Mouse (Mus musculus): Measurements from ENCODE around the gene Gm3488. TPM values are rescaled to one million over a fixed set of nuclear protein-coding genes. Genes with fewer than 3 reads are reported as not detected.
"Not testable (repeated sequence)": the region's sequence is repeated elsewhere in the genome, so short reads cannot be mapped to it uniquely, and the experiment has no call there.

Gm3488 gene
- total RNA-seq (2021) = under 1 TPM; 0.17 to 0.35 TPM

DNA sequence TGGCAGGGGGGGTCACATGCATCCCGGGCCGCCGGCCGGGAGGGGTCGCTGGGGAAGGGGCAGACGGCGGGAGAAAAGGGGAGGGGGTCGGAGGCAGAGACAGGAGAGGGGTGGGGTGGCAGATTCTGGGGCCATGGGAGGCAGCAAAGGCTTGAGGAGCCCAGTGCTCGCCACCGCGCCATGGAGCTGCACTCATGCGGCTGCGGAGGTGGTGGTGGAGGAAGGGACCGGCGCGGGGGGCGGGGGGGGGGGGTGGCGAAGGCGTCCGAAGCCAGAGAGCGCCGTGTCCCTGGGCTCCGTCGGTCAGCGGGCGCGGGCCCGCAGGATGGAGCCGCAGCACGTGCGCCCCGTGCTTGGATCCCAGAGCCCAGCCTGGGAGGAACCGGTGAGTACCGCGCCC is at the start of gene Gm3488:
Gene Gm3488, plus strand, starts transcription at position 301 of the 400 bp plus-strand sequence.
- intact Hi-C loops (cut with DNase I); DNase-seq: not testable (repeated sequence)

DNA sequence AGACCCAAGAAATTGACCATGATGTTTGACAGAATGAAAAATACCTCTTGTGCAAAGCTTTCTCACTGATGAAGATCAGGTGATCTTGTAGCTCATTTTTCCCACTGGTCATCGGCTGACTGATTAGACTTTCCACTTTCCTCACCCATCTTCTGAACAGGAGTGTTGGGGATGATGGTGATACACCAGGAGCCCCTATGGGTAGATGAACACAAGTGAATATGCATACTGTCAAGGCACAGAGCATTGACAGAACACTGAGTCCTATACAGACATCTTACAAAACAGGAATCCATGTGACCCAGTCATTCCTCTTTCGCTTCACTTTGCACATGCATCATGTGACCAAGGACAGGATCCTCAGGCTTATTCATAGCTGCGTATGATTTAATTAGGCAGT is 46.1 kb upstream of the Gm3488 start, which contains the start of gene Gm3194:
Gene Gm3194, minus strand, starts transcription at position 101 of the 400 bp plus-strand sequence.
- DNase-seq; intact Hi-C loops (cut with DNase I): not testable (repeated sequence)

DNA sequence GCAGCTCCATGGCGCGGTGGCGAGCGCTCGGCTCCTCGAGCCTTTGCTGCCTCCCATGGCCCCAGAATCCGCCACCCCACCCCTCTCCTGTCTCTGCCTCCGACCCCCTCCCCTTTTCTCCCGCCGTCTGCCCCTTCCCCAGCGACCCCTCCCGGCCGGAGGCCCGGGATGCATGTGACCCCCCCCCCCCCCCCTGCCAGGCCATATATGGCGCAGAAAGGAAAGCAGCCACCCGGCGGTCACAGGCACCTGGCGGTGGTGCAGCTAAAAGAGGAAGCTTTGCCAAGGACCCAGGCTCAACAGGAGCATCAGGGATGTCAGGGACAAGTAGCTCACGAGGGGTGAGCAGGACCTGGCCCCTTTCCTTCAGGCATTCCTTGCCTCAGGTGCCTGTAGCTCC is 41.0 kb upstream of the Gm3488 start:
- DNase-seq; intact Hi-C loops (cut with DNase I): not testable (repeated sequence)

DNA sequence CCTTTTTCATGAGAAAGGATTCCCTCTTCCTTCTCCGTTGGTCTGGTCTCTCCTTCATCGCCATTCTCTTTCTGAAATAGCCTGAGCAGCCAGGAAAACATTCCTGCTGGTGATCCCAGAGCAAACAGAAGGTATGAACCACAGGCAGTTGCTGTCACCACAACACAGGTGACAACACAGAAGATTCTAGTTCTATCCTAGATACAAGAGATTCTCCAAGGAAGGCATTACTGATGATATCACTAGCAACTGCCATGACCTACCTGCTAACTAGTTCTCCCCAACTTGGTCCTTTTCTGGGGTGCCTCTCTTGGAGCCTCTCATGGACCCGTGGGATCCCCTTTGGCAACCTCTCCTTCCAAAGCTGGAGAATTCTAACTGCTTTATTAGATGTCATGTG is 23.7 kb upstream of the Gm3488 start, which contains the start of gene Gm8246:
Gene Gm8246, minus strand, starts transcription at position 101 of the 400 bp plus-strand sequence.
- intact Hi-C loops (cut with DNase I); DNase-seq: not testable (repeated sequence)

DNA sequence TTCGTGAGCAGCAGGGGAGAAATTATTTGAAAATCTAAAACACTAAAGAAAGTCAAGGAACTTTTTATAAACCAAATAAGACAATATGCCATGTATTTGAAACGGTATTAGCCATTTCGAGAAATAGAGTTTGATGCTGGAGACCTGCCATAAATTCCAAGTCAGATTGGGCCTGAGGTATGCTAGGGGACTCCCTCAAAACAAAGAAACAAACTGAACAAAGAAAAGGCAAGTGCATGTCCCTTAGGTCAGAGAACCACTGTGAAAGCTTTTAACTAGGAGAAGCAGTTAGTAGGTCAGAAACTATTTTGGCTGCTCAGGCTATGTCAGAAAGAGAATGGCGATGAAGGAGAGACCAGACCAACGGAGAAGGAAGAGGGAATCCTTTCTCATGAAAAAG is 17.6 kb upstream of the Gm3488 start, which contains the start of gene Gm3187:
Gene Gm3187, plus strand, starts transcription at position 301 of the 400 bp plus-strand sequence.
- DNase-seq; intact Hi-C loops (cut with DNase I): not testable (repeated sequence)

DNA sequence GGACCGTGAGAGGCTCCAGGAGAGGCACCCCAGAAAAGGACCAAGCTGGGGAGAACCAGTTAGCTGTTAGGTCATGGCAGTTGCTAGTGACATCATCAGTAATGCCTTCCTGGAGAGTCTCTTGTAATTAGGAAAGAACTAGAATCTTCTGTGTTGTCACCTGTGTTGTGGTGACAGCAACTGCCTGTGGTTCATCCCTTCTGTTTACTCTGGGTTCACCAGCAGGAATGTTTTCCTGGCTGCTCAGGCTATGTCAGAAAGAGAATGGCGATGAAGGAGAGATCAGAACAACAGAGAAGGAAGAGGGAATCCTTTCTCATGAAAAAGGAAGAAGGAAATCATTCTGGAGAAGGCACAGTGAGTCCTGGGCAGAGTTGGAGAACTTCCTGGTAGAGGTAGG is 36.7 kb downstream of the Gm3488 start, which contains the start of gene Gm3532:
Gene Gm3532, plus strand, starts transcription at position 301 of the 400 bp plus-strand sequence.
- intact Hi-C loops (cut with DNase I); DNase-seq: not testable (repeated sequence)

Other genes starting within 250 kb of the Gm3488 start
- not detected for gene Gm3526, start 241.1 kb upstream of the Gm3488 start, total RNA-seq (2021)
- gene Gm3542, start 166.7 kb upstream of the Gm3488 start, total RNA-seq (2021) = not detected
- not detected for gene Gm3500, start 112.6 kb upstream of the Gm3488 start, total RNA-seq (2021)
- under 1 TPM in 1 of 2 experiments, not detected in 1; 0.50 TPM for gene Gm3194, start 46.2 kb upstream of the Gm3488 start, total RNA-seq (2021)
- not detected for gene Gm8246, start 23.8 kb upstream of the Gm3488 start, total RNA-seq (2021)
- not detected for gene Gm3187, start 17.5 kb upstream of the Gm3488 start, total RNA-seq (2021)
- gene Gm3532, start 36.8 kb downstream of the Gm3488 start, total RNA-seq (2021) = not detected
- not detected for gene Gm8265, start 131.4 kb downstream of the Gm3488 start, total RNA-seq (2021)
- not detected for gene Gm9603, start 185.8 kb downstream of the Gm3488 start, total RNA-seq (2021)
- gene Gm3373, start 239.9 kb downstream of the Gm3488 start, total RNA-seq (2021) = under 1 TPM; 0.19 to 0.27 TPM

All from heart, postnatal 36 days (tissue).